Mouse (Mus musculus): ENCODE measurements at regions not wholly inside any gene's neighbourhood (a gene's known extent, or its start where the extent isn't known, plus 50 kb on each side); places are given as distances from the start of the nearest gene placed in this dataset.

DNA sequence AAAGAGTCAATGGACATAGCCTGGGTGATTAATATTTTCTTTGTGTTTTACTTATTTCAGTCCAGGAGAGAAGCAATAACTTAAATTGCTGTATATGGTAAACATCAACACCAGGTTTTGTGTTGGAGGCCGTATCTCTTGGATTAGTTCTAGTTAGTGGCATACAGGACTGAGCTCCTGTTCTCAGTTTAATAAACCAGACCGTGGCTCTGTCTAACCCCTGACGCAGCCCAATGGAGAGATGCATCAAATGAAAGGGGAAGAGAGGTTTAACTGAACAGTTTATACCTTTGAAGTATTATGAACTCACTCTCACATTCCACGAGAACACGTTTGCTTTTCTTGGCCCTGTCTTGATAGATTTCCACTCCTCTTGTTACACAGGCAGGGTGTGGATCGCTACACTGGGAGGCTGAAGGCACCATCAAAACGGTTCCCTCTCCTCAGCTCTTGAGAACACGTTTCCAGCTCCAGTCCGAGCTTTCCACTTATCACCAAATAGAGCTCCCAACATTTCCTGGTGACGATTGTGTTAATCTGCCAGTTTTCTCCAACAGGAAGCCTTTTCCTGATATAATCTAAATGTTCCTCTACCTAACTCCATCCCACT, 54.0 kb upstream of the Cerkl start:
- no peak for DNase-seq

DNA sequence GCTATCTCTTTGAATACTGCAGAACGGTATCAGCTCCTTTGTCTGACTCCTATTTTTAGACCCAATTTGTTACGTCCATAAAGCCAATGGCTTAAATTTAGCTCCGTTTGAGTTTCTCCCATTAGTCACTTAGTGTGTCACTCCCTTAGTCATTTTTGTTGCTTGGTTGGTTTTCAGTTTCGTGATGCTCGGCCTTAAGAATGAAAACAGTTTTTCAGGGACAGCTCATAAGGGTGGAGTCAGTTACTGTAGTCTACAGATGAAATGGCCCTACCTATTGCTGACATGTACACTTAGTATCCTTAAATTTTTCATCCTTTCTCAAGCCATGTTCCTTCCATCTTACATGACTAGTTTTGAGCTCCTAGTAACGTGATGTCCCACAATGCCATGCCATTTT, 54.5 kb upstream of the Cerkl start:
- no peak for DNase-seq

DNA sequence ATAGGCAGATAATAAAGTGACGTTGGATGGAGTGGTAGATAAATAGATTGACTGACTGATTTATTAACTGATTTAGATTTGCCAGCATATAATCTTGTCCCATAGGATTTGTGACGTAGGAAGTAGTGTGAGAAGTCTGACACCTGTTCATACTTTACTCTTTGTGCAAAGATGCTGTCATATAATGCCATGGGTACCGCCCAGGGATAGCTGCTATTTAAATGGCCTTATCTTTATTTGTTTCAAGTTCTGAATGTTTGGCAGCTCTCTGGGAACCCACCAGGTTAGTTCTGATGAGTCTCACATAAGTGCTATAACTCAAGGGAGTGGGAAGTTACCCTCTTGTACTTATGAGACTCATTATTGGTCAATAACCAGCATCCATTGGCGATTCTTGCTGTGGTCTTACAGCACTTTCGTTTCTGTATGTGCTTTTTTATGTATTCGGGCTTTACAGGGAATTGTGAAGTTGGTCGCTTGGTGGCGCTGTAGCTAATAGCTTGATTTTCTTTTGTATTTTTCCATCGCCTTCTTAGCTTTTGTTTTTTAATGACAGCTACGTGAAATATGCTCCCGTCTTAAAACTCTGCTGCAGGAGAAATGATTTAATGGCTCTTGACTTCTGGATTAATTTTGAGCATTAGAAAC, 55.2 kb upstream of the Cerkl start:
- DNase-seq, result peak; percentile 65

DNA sequence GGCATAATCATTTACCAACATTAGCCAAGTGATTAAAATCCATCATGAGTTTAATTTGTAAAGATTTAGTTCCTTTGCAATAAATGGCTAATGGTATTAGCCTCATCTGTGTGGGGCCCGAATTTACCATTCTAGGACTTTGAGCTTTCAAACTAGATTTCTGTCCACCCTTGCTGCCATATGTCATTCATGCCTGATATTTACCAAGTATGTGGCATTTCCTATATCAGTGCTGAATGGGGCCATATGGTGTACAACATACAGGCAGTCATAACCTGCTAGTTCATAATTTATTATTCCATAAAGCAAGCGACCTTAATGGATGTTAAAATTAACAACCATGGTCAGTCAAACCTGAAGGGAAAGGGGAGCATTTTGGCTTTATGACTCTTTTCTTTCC, 55.8 kb upstream of the Cerkl start:
- DNase-seq, result no peak

DNA sequence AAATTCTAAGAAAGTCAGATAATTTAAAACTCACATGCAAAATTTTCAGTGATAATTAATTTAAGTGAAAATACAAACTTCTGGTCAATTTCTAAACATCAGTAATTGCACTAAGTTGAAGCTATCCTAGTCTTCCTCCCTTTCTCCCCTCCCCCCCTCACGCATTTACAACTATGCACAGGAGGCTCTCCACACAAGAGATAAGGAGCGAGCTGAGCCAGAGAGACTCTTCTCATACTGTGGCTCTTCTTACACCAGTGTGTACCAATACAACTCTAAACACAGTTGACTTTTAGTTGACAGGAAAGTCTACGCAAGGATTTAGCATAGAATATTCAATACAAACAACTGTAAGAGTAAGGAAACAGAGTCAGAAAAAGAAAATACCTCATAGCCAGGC, 57.1 kb upstream of the Cerkl start:
- DNase-seq, result no peak

GRCm38 (mm10) chr2:79518046-79518750, 61.6 kb upstream of the Cerkl start:
- no peak for DNase-seq

- DNase-seq, result no peak
Measured at GRCm38 (mm10) chr2:79519799-79520449, 63.3 kb upstream of the Cerkl start.

- no peak for DNase-seq
Measured at GRCm38 (mm10) chr2:79523441-79523840, 66.9 kb upstream of the Cerkl start.

DNA sequence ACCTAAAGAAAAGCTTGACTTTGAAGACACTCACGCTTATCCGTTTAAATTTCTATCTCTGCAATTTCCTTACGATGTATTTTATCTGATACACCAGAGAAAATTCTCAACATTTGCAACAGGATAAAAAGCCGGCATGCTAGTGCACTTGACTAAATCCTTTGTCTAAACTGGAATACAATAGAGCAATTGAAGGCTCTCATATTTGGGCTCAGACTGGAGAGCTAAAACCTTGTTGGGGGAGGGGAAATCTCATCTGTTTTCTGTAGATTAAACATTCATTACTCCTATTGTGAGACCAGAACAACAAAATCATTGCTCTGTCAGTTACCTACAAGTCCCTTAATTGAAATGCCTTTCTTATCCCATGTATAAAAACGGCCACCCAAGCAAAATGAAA, 70.9 kb upstream of the Cerkl start:
- no peak for DNase-seq

DNA sequence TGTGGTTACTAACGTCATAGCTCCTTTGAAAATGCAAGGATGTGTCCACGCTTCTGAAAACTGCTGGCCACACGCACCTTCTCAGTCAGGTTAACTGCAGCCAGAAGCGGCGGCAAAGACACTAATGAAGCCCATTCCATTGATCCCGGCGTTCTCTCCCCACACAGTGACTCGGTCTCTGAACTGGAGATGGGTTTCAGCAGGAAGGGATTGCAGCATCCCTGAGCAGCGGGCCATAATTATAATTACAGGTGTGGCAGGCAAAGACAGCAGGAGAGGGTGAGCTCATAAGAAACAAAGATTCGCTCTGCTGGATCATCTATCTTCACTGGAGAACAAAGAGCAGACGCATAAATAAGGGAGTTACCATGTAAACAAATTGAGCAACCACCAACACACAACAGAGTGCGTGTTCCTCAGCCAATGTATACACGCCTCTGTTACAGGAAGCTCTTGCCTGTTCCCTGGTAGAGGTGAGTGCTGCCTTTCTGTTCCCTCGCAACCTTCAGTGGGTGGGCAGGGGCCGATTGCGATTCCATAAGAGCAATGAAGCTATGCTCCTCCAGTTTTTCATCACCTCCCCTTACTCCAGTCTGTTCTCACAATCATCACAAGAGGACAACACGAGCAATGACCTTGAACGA, 71.9 kb upstream of the Cerkl start:
- no peak for DNase-seq

- DNase-seq, result no peak
Measured at GRCm38 (mm10) chr2:79529185-79529584, 72.6 kb upstream of the Cerkl start.

DNA sequence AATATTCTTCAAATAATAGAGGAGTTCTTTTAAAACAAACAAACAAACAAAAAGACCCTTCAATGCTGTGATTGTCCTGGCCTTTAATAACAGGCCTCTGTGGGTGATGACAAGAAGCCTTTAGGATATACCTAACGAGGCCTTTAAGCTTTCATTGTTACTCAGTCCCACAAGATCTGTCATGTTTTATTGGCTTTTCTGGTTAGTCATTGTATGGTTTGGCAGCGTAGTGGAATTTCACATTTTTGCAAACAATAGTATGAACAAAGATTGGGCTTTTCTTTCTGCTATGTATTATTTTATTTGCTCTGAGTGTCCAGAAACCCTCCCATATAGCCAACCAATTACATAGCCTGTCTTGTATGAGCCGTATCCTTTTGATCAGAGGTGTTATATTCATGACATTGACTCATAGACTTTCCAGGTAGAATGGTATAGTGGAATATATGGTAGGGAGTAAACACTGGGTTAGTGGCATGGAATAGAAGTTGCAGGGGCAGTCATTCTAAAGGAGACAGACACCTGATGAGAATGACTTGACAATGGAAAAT, 76.1 kb upstream of the Cerkl start:
- DNase-seq, result no peak

GRCm38 (mm10) chr2:79537126-79537875, 80.7 kb upstream of the Cerkl start:
- peak; percentile 4 for DNase-seq

- no peak for DNase-seq
Measured at GRCm38 (mm10) chr2:79540384-79540783, 83.8 kb upstream of the Cerkl start.

DNA sequence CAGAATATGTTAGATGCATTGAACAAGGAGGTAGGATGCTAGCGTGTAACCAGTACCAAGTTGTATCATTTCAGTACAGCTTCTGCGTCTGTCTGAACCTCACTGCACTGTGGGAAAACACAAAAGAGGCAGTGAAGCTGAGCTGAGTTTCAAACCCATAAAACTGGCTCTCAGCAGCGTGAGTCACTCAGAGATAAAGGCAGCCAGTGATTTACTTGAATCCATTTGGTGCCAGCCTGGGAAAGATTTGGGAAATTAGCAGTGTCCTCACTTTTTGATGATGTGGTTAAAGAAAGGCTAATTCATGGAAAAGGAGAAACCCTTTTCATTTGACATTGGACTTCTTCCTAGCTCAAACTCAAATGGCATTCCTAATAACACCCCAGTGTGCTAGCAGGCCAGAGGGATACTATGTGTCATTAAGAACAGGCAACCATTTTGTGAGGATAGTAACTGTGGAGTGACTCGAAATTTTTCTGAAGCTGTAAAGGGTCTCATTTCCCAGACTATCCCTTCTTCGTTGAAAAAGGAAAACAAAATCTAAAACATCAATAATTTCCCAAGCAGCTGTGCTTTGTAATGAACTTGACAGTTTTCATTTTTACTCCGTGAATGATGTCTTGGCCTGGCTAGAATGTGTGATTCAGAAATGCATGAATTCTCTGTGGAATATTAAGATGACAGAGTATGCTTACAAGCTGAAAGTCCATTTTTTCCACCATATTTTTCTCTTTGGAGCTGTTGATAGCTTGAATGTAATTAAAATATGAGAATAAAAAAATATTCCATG, 85.8 kb upstream of the Cerkl start:
- no peak for DNase-seq

- no peak for DNase-seq
Measured at GRCm38 (mm10) chr2:79543456-79543855, 86.9 kb upstream of the Cerkl start.

DNA sequence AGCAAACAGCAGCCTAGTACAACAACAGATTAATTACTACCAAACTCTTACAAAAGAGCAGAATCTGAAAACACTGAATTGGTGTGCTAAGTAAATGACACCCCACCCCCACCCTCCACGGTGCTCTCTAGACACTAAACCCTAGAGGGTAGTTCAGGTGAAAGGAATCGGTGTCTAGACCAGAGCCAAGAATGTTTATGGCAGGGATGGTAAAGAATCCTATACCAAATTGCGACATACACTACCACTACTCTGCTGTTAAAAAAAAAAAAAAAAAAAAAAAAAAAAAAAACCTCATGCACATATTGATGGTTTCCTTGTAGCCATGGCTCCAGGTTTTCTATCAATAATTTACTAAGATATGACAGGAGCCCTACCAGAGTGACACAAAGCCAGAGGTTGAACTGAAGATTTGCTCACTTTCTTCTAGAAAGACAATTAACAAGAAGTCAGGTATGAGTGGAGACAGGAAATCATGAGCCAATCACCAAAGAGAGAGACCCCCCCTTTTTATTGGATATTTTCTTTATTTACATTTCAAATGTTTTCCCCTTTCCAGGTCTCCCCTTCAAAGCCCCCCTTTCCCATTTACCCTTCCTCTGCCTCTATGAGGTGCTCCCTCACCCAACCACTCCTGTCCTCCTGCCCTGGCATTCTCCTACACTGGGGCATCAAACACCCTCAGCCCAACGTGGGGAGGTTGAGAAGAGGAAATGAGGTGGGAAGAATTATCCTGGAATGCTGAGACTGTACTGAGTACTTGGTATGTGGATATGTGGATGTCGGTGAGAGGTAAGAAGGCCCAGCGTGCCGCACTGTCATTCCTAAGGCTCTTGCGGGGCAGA, 87.6 kb upstream of the Cerkl start:
- no peak for DNase-seq

GRCm38 (mm10) chr2:79544793-79545260, 88.2 kb upstream of the Cerkl start:
- DNase-seq, result no peak

DNA sequence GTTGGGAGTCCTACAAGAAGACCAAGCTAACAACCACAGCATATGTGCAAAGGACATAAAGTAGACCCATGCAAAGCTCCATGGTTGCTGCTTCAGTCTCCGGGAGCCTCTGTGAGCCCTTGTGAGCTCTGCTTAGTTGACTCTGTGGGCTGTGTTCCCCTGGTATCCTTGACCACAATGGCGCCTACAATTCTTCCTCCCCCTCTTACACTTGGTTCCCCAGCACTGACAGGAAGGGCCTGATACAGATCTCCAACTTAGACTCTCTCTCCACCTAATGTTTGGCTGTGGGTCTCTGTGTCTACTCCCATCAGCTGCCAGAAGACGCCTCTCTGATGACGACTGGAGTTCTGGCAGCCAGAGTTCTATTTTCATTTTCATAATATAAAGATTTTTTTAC, 88.9 kb upstream of the Itprid2 start:
- no peak for DNase-seq

GRCm38 (mm10) chr2:79547284-79547683, 87.9 kb upstream of the Itprid2 start:
- no peak for DNase-seq
